Mouse (Mus musculus) ovary, postnatal 36 days (tissue): ENCODE measurements at regions not wholly inside any gene's neighbourhood (a gene's known extent, or its start where the extent isn't known, plus 50 kb on each side); places are given as distances from the start of the nearest gene placed in this dataset.
"Not testable (repeated sequence)": the region's sequence is repeated elsewhere in the genome, so short reads cannot be mapped to it uniquely, and the experiment has no call there.

Experiments used
- DNase-seq: peaks from one replicate; pipeline ENCODE4 v3.0.0; 2022; ENCODE audit warnings: low spot score, mixed read lengths

DNA sequence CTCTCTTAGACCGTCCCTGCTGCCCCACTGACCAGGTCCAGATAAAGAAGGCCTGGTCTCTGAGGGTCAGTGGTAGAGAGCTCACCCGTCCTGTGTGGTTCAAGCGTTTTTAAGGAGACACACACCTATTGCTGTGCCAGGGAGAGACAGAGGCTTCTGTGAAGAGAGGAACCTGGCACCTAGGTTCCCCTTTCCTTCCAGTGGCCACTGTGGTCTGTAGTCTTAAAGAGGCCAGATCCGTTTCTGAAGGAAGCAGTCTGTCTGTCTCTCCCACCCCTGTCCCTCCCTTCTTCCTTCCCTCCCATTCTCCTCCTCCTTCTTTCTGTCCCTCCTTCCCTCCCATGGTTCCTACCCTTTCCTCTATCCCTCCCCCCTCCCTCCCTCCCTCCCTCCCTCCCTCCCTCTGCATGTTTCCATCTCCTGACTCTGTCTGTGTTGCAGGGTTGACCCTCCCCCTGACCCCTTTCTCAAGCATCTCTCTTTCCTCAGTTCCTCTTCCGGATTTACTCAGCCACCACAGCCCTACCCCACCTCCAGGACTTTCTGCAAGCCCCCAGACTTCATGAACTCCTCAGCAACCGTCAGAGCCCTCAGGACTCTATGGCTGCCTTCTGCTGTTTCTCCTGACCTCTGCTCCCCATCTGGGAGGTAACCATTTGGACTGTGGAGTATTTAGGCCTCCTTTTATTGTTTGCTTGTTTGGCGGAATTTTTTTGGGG lies 100.1 kb upstream of the Ubl3 start:
- DNase-seq, result no peak

DNA sequence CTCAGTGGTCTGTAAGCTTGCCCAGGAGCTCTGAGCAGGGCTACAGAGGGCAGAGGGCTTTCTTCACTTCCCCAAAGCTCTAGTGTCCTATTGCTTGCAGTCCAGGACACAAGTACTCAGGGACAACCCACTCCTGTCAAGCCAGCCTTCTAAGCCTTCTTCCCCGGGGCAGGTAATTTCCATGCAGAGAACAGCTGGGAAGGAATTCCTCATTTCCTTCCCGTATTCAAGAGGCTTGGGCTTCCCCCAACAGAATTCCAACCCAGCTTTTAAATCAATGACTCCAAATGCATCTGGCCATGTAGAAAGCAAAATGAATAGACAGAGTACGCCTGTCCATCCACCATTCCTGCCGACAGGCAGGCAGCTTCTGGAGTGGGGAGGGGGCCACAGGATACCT lies 99.1 kb upstream of the Ubl3 start:
- DNase-seq, result no peak

DNA sequence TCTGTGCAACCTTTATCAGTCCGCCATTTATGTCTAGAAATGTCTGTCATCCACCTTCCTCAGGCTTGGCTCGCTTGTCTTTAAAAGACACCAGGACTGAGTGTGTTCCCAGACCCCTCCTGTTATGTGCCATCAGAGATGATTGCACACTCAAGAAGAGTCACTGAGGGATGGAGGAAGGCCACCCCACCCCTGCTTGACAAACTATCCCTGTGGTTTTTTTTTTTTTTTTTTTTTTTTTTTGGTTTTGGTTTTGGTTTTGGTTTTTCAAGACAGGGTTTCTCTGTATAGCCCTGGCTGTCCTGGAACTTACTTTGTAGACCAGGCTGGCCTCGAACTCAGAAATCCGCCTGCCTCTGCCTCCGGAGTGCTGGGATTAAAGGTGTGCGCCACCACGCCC lies 97.0 kb upstream of the Ubl3 start:
- not testable (repeated sequence) for DNase-seq

DNA sequence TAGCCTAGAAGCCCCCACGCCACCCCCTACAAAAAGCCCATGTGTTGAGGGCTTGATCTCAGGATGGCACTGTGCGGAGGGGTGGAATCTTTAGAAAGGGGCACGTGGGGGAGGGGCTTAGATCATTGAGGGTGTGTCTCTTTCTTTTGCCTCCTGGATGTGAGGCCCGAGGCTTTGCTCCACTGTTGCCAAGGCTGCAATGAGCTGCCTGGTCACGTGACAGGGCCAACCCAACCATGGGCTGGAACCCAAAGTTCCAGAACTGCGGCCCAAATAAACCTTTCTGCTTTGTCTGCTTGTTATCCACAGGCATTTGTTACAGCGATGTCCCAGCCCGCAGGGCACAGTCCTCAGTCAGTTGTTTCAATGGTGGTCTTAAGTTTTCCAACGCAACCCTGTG lies 96.5 kb upstream of the Ubl3 start:
- DNase-seq, result no peak

DNA sequence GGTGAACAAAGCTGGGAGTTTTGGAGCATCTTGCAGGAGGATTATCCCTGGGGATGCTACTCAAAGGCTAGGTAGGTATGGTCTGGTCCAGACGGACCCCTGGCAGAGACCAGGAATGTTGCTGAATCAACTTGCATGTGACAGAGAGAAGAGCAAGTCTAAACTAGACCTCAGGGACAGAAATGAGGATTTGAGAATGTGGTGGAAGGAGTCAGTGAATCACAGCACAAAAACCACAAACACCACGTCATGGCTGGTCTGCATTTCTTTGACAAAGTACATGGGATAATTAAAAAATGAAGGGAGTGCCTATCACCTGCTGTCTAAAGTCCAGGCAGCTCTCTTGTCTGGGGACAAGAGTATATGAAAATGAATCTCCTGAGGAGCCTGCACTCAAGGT lies 95.1 kb upstream of the Ubl3 start:
- DNase-seq, result no peak

DNA sequence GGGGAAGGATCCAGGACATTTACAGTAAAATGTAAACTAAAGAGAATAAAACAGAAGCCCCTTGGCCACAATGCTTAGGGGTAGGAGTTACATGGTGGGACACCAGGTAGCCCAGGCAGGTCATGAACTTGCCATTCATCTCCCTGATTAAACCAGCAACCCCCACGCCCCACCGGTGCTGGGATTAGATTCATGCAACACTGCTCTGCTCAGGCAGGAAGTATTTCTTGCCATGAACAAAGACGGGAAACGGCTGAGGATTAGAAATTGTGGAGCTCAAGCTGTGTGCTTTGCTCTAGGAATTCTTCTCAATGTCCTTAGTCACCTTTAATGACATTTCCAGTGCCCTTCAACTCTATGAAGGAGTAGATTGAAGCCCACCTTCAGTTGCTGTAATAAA lies 93.2 kb upstream of the Ubl3 start:
- no peak for DNase-seq

DNA sequence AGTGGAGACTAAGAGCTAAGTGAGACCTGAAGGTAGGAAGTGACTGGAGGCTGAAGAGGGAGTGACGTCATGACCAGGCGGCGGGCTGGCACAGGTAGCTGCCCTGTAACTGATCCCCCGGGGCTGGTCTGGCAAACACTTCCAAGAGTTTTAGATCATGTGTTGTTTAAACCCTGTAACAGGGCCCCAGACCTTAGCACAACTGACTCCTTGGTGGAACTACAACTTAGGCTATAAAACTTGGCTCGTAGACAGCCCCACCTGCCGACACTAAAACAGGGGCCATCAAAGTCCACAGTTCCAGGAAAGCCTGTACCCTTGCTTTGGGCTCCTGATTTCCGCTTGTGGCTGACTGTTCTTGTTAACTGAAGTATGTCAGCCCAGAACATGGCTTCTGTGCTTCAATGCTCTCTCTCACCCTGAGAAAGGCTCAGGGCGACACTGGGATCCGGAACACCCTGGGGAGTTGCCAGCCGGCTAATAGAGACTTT lies 92.6 kb upstream of the Ubl3 start:
- DNase-seq, result no peak

DNA sequence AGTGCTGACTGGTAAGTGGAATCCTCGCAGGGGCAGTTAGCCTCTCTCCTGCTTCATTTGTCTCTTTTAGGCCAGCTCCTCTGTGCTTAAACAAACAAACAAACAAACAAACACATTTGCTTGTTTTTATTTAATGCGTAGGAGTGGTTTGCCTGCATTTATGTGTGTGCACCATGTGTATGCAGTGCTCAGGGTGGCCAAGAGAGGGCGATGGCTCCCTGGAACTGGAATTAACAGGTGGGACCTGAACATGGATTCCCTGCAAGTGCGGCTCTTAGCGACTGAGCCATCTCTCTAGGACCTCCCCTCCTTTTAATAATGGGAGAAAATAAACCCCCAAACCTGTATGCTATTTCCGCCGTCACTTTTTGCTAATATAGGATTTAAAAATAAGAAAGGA lies 91.8 kb upstream of the Ubl3 start:
- no peak for DNase-seq

DNA sequence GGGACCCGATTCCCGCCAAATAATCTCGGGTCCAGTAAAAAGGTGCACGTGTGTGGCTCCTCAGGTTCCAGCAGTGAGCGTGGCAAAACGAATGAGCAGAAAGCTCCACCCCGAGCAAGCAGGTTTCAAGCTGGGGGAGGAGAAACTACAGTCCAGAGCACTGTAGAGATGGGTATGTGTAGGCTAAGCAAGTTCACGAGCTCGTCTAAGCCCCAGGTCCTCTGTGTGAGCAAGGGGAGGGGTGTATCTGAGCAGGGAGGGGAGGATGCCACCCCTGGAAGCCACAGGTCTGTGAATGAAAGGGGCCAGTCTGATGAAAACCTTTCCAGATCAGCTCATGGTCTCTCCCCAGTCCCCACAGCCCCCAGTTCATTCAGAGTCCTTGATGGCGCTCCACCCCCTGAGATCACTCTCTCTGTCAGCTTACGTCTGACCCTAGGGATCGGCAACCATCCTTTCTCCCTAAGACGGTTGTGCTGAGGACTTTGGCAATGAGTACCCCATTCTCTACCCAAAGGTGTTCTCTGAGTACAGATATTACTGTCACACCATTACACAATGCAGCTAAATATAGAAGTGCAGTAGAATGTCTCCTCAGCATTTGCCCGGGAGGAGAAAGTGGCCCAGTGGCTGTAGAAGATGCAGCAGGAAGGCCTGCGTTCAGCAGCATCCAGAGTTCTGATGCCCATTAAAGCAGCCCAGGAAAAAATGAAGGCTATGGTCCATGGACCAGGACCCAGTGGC lies 89.2 kb upstream of the Ubl3 start:
- DNase-seq, result no peak

DNA sequence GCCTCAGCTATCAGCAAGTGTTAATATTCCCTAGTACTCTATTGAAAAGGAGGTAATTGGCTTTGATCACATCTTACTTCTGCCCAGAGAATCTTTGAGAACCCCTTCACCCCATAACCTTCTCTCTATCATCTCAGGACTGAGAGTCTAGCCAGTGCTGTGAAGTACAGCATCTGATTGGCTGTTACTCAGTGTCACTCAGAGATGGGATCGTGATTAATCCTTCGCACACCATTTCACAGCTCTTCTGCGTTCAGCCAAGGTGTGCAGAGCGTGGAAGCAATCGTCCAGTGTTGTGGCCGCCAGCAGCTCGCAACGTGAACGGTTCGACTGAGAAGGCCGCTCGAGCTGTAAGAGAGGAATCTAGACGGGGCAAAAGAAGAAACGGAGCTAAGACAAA lies 87.9 kb upstream of the Ubl3 start:
- no peak for DNase-seq

DNA sequence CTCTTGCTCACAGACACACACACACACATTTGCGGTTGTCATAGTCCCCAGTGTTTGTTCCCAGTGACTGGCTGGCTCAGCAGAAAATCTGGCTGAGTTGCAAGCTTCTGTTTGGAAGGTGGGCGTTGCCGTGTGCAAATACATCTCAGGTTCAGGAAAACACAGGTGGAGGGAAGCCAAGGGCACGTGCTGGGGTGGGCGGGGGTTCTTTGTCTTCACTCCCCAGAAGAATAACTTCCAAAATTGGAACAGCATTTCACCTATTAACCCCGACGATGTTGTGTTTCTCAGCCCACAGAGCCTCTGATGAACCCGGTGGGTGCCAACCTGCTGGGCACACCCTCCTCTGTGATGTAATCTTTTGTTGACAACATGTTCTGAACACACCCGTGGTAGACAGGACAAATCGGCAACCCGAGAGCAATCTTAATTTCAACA lies 82.3 kb upstream of the Ubl3 start:
- DNase-seq, result no peak

DNA sequence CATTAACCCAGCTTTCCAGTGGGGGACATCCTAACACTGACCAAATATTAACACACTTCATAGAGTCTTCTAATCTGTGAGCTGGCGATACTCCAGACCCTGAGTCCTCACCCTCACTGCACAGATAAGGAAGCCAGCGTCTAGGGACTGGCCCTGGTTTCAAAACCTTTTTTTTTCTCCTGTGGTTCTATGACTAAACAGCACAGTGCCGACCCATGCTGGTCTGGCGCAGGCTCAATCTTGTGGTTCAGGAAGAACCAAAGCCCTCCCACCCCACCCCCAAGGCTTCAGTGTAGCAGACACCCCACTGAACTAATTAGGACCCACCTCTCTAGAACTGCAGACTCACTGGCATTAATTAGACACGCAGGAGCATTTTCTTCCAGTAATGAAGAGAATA lies 81.4 kb upstream of the Ubl3 start:
- peak; percentile 27 for DNase-seq

DNA sequence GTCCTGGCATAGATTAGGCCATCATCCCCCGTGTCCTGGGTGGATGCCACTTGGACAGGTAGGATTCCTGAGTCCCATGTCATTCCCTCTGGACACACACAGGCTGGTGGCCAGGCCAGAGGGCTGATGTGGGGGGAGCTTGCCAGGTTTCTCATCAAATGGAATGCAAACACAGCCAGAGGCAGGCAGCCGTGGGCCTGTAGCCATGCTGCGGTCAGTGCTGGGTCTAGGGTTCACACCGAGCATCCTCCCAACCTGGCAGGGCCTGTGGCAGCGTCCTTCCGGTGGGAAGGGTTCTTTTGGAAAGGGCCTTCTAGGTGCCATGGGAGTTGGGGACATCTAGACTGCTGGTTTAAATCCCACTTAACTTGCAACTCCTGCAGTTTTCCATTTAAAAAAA lies 80.7 kb upstream of the Ubl3 start:
- peak; percentile 14 for DNase-seq

DNA sequence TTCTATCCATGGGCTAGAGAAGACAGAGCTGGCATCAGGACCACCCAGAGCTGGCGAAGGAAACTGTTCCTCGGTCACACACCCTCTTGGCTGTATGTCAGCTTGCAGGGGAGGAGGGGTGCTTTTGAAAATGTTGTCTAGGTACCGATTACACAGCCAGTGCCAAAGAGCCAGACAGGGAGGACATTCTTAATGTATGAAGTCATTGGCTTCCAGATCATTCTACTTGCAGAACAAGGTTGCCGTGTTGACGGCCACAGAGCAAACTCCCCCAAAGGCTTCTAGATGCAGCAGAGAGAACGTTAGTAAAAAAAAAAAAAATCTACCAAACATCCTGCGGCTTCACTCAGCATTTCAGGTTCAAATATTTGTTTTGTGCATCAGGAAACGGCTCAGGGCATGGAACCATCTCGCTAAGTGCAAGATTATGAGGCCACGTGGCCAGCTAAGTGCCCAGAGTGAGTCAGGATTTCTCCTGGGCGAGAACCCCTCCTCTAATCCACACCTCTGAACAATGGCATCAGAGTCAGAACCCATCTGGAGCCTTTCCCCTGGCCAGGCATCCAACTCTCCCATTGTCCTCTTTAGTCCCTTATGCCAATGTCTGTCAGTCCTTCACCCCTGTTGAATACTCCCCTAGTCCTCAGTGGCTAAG lies 80.1 kb upstream of the Ubl3 start:
- peak; percentile 14 for DNase-seq

DNA sequence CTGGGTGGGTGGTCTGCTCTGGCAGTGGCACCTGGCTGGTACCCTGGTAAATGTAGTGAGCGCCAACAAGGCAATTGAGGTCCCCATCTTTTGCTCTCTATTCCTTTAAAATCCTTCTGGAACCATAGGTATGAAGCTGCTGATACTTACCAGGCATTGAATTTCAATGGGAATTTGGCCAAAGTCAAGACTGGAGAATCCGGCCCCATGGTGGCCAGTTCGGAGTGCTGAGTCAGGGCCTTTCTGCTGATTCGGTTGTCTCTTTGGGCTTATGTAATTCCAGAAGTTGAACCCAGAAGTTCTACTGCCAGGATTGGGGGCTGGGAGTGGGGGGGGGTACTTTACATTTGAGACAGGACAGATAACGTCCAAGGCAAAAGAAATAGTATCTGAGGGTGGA lies 79.0 kb upstream of the Ubl3 start:
- no peak for DNase-seq

DNA sequence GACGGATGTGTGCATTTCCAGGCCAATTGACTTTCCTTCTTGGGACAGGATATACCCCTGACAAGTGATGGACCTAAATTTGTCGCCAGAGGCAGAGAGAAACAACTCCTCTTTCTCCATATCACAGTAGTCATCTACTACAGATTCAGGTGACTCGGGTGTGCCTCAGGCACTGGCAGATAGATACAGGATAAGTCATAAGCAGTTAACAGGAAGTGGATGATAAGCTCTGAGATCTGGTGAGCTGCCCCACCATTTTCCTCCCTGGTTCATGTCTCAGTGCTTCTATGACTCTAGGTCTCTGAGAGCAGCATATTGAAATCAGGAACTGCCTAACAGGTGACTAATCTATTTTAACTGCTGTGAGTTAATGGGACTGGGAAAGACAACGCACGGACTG lies 73.4 kb upstream of the Ubl3 start:
- DNase-seq, result no peak

DNA sequence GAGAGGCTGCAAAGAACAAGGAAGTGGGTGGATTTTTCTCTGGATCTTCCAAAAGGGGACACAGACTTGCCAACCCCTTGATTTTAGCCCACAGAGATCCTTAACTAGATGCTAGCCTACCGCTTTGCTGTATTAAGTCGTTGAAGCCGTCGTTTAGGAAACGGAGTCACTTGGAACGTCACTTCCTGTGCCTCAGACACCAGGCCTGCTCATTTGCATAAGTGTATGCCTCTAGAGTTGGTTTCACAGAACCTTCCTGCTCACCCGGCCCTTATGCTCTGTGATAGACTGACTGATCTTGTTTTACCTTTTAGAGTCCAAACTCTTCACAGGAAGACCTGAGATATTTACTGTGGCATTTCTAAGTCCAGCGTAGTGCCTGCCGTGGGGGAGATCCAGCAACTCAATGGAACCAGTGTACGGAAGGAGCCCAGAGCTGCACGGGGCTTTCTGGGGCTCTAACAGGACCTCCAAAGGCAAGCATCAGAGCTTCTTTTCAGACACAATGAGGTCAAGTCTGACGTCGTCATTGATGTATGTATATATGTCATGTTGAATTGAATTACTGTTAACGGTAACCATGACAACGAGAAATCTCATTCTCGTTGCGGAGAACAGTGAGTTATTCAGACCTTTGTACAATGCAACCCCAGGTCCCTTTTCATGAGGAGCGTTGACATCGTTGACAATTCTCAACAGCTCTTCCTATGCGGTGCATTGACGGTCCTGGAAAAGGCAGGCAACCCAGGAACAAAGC lies 72.2 kb upstream of the Ubl3 start:
- DNase-seq, result no peak

DNA sequence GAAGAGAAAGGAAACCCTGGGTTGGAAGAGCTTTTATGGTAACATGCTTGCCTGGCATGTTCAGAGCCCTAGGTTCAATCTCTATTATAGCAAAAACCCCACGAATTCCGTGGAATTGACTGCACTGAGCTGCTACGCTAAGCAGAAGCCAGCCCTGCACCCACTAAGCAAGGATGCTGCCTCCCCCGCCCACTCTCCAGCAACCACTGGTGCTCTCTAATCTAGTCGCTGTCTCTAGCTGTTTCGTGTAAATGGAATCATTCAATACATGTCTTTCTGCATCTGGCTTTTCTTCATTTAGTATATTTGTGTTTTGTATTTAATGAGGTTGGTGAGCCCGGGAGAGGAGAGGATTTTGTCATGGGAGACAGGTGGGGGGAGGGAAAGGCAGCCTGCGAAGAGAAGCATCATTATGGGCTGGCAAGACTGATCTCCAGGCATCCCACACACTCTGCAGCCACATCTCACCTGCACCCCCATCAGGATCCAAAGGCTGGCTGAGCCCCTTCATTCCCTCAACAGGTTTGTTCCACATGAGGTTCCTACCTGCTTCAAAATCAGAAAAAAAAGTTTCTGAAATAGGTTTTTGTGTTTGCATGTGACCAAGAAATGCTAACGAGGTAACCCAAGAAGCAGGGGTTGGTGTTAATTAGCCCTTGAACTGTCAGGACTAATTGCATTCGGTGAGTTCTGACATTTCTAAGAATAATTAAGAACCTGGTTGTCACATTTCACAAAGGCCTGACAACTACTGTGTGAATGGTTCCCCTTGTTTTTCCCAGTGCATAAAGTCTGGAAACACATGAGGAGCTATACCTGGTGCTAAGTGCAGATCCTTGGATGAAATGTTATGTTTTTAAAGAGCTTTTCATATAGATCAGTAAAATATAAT lies 68.6 kb upstream of the Ubl3 start:
- no peak for DNase-seq

DNA sequence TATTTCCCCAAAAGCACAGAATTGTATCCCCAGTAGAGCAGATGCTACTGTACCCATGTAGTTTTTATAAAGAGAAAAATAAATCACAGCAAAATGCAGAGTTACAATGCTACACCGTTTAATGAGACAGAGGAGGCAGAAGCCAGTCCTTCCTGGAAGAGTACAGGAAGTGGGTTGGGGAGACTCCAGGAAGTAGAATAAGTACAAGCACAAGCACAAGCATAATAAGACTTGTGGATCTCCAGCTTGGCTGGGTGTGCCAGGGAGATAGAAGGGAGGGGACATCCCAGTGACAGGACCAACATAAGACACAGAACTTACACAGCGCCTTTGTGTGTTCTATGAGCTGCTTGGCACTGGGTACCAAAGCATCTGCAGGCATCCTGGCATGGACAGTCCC lies 67.3 kb upstream of the Ubl3 start:
- no peak for DNase-seq

DNA sequence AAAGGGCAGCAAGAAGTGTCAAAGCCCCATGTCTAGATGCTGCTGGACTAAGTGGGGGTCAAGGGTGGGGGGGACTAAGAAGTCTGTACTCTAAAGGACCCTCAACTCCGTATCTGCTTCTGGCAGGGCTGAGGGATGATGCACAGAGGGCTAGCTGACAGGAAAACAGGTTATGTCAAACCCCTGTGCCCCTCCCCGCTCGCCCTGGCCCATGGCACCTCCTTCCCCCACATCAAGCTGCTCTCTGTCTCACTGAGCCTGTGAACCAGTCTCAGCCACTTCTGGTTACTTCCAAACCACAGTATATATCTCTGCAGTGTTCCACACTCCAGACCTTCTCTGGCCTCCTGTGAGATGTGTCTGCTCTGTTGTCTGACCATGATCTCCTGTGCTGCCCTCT lies 63.8 kb upstream of the Ubl3 start:
- DNase-seq, result no peak

DNA sequence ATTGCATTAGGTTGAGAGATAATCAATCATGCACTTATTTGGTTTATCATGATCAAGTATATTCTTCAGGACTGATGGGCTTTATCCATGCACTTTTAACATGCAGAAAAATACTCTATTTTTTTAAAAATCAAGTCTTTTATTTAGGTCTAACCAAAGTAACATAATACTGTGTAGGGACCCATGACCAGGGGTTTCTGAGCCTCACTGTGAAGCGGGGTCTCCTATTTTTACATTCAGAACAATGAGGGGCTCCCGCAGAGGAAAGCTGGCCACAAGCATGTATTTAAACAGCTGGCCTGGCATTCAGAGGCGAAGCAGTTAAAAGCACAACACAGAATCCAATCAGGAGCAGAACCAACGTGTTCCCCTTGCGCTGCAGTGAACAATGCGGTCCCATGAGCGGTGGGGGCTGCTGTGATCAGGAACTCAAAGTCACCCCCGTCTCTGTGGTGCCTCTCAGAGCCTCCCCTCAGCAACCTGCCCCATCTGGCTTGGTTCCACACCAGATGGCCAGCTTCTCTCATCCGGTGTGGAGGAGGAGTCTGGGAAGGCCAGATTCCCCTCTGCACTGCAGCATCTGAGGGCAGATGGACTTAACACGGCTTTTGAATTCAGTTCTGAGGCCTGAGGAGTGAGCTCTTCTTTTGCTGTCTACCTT lies 63.2 kb upstream of the Ubl3 start:
- DNase-seq, result no peak
